Comparison of ENCODE assay signal across 12 mouse cellular contexts in the genomic region with DNA sequence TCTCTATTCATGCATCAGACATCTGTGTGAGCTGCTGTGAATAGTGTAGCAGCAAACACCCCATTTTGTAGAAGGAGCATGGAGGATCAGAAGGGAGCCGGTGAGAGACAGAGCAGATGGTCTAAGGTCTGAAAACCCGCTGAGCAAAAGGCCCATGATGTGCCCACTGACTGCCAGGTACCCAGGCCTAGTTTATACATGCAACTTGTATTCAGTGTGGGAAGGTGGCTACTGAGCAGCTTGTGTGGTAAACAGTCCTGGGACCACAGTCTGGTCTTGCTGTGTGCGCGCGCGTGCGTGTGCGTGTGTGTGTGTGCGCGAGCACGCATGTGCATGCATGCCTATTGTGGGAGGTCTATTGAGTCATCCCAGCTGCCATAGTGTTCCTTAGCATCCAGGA. TPM values are rescaled to one million over a fixed set of nuclear protein-coding genes. Genes with fewer than 3 reads are reported as not detected.
DNase-seq lines count a peak whose midpoint lies in the region; ATAC-seq and TF ChIP-seq lines count a peak whose summit lies in the region.
"Had no signal": no experiment of that assay in that cellular context is flagged by ENCODE, and none has a peak within 500 bp of the region (broad histone marks: within the 10 kb centered on the region; RNA-seq: fewer than 3 reads in every experiment).

No protein-coding gene starts in this region.

- no peaks in the 10 kb centered on the region for H3K9me3 ChIP-seq in embryonic facial prominence, embryonic 14.5 days (ENCODE audit: control insufficient read depth, low read length)
- H3K9me3 ChIP-seq in embryonic facial prominence, embryonic 10.5 days: no peaks in the 10 kb centered on the region
- H3K9me3 ChIP-seq in lung, embryonic 14.5 days (ENCODE audit: low read depth, low read length): no peaks in the 10 kb centered on the region
- no peaks in the 10 kb centered on the region for H3K9me3 ChIP-seq in lung, postnatal 0 days (ENCODE audit: low read length)
- no peaks in the 10 kb centered on the region for H3K9me3 ChIP-seq in hindbrain, embryonic 12.5 days (replicated peaks)
- H3K9me3 ChIP-seq in midbrain, embryonic 16.5 days (replicated peaks; ENCODE audit: control insufficient read depth, low read length, poor library complexity, severe bottlenecking): no peaks in the 10 kb centered on the region
- H3K9me3 ChIP-seq: embryonic facial prominence, embryonic 15.5 days; heart, embryonic 15.5 days had no signal

- 0 out of 2 replicates have a peak overlapping the region, but pooled peaks have one; percentile 10 for H3K27ac ChIP-seq in embryonic facial prominence, embryonic 14.5 days (replicated peaks; ENCODE audit: low read depth, low read length)
- H3K27ac ChIP-seq in embryonic facial prominence, embryonic 10.5 days (replicated peaks): no peak overlapping the region; the same call in 1 of the 2 replicates
- peak overlapping the region; percentile 1; the same call in 1 of the 2 replicates for H3K27ac ChIP-seq in lung, embryonic 14.5 days (ENCODE audit: low read depth)
- H3K27ac ChIP-seq in lung, postnatal 0 days (ENCODE audit: low read length): no peak overlapping the region
- H3K27ac ChIP-seq in hindbrain, embryonic 12.5 days: peak overlapping the region; percentile 71
- peak overlapping the region; percentile 63; the same call in 1 of the 2 replicates for H3K27ac ChIP-seq in midbrain, embryonic 16.5 days (ENCODE audit: low read length)
- H3K27ac ChIP-seq: embryonic facial prominence, embryonic 15.5 days had no signal

- no peak for TF ChIP-seq EP300 in lung, postnatal 0 days (IDR thresholded peaks at IDR 0.05)

- H3K36me3 ChIP-seq in embryonic facial prominence, embryonic 14.5 days (ENCODE audit: control insufficient read depth, insufficient read depth, low read length): no peaks in the 10 kb centered on the region
- no peaks in the 10 kb centered on the region for H3K36me3 ChIP-seq in embryonic facial prominence, embryonic 10.5 days (replicated peaks)
- H3K36me3 ChIP-seq in lung, embryonic 14.5 days (ENCODE audit: insufficient read depth): no peaks in the 10 kb centered on the region
- no peaks in the 10 kb centered on the region for H3K36me3 ChIP-seq in lung, postnatal 0 days (ENCODE audit: insufficient read depth, low read length)
- no peaks in the 10 kb centered on the region for H3K36me3 ChIP-seq in hindbrain, embryonic 12.5 days
- no peaks in the 10 kb centered on the region for H3K36me3 ChIP-seq in midbrain, embryonic 16.5 days (ENCODE audit: control insufficient read depth, insufficient read depth, low read length)
- H3K36me3 ChIP-seq: embryonic facial prominence, embryonic 15.5 days; heart, embryonic 15.5 days had no signal

- H3K9ac ChIP-seq in embryonic facial prominence, embryonic 14.5 days (ENCODE audit: low read depth, low read length): no peak overlapping the region
- H3K9ac ChIP-seq in lung, embryonic 14.5 days: no peak overlapping the region
- no peak overlapping the region for H3K9ac ChIP-seq in lung, postnatal 0 days (replicated peaks; ENCODE audit: low read depth)
- no peak overlapping the region for H3K9ac ChIP-seq in hindbrain, embryonic 12.5 days
- no peak overlapping the region for H3K9ac ChIP-seq in midbrain, embryonic 16.5 days (ENCODE audit: low read depth, low read length)
- H3K9ac ChIP-seq: embryonic facial prominence, embryonic 15.5 days; heart, embryonic 15.5 days had no signal

- ATAC-seq in embryonic facial prominence, embryonic 14.5 days (ENCODE audit: low read depth): no peak
- ATAC-seq in lung, embryonic 14.5 days (ENCODE audit: insufficient read depth): no peak
- no peak for ATAC-seq in lung, postnatal 0 days
- ATAC-seq in hindbrain, embryonic 12.5 days (ENCODE audit: low FRiP score): no peak
- no peak for ATAC-seq in midbrain, embryonic 16.5 days

- no peak for DNase-seq in embryonic facial prominence, embryonic 14.5 days (ENCODE audit: low spot score)
- no peak for DNase-seq in embryonic facial prominence, embryonic 10.5 days (ENCODE audit: low spot score)
- no peak for DNase-seq in lung, embryonic 14.5 days
- DNase-seq in lung, postnatal 0 days (ENCODE audit: low spot score): no peak
- DNase-seq in embryo, embryonic 9.5 days (ENCODE audit: extremely low spot score): no peak
- DNase-seq in c-Kit-positive CD71-positive TER-119-positive erythroid progenitor cells, embryonic 14.5 days (ENCODE audit: low spot score): no peak
- DNase-seq: gastrocnemius, postnatal 36 days; thymus, postnatal 4 days had no signal

- peaks cover 5% of the 10 kb centered on the region; the same call in 1 of the 2 replicates for H3K4me1 ChIP-seq in embryonic facial prominence, embryonic 14.5 days (ENCODE audit: control insufficient read depth, insufficient read depth, low read length)
- peaks cover 21% of the 10 kb centered on the region for H3K4me1 ChIP-seq in embryonic facial prominence, embryonic 10.5 days
- no peaks in the 10 kb centered on the region for H3K4me1 ChIP-seq in lung, embryonic 14.5 days (ENCODE audit: insufficient read depth)
- no peaks in the 10 kb centered on the region for H3K4me1 ChIP-seq in lung, postnatal 0 days (ENCODE audit: insufficient read depth, low read depth, low read length)
- H3K4me1 ChIP-seq in hindbrain, embryonic 12.5 days: peaks cover 13% of the 10 kb centered on the region
- H3K4me1 ChIP-seq in midbrain, embryonic 16.5 days (ENCODE audit: control insufficient read depth, insufficient read depth, low read length): peaks cover 3% of the 10 kb centered on the region; the same call in 1 of the 2 replicates

- 94% methylated on average over 11 of the region's 11 CpGs for WGBS in embryonic facial prominence, embryonic 14.5 days
- 95% methylated on average over 11 of the region's 11 CpGs for WGBS in embryonic facial prominence, embryonic 10.5 days
- 95% methylated on average over 11 of the region's 11 CpGs for WGBS in lung, embryonic 14.5 days
- WGBS in lung, postnatal 0 days: 94% methylated on average over 11 of the region's 11 CpGs
- 95% methylated on average over 11 of the region's 11 CpGs for WGBS in hindbrain, embryonic 12.5 days
- WGBS in midbrain, embryonic 16.5 days: 95% methylated on average over 11 of the region's 11 CpGs

- H3K4me3 ChIP-seq in embryonic facial prominence, embryonic 14.5 days (ENCODE audit: low read depth, low read length): no peak overlapping the region
- no peak overlapping the region for H3K4me3 ChIP-seq in embryonic facial prominence, embryonic 10.5 days
- no peak overlapping the region for H3K4me3 ChIP-seq in lung, embryonic 14.5 days (ENCODE audit: low read depth, low read length)
- no peak overlapping the region for H3K4me3 ChIP-seq in lung, postnatal 0 days (ENCODE audit: low read depth, low read length)
- H3K4me3 ChIP-seq in hindbrain, embryonic 12.5 days: no peak overlapping the region
- H3K4me3 ChIP-seq in midbrain, embryonic 16.5 days (ENCODE audit: low read depth, low read length): no peak overlapping the region
- H3K4me3 ChIP-seq: embryonic facial prominence, embryonic 15.5 days; heart, embryonic 15.5 days had no signal

- H3K4me2 ChIP-seq in embryonic facial prominence, embryonic 14.5 days (ENCODE audit: low read depth, low read length): no peak overlapping the region
- no peak overlapping the region for H3K4me2 ChIP-seq in lung, embryonic 14.5 days
- no peak overlapping the region for H3K4me2 ChIP-seq in lung, postnatal 0 days (replicated peaks; ENCODE audit: low read depth, low read length)
- no peak overlapping the region for H3K4me2 ChIP-seq in hindbrain, embryonic 12.5 days (replicated peaks)
- no peak overlapping the region for H3K4me2 ChIP-seq in midbrain, embryonic 16.5 days (ENCODE audit: low read length)
- H3K4me2 ChIP-seq: embryonic facial prominence, embryonic 15.5 days had no signal

- no peak for TF ChIP-seq CTCF in lung, embryonic 14.5 days (IDR thresholded peaks at IDR 0.05; ENCODE audit: low read depth)
- TF ChIP-seq CTCF in lung, postnatal 0 days (IDR thresholded peaks at IDR 0.05): no peak

- H3K27me3 ChIP-seq in embryonic facial prominence, embryonic 14.5 days (replicated peaks; ENCODE audit: control insufficient read depth, insufficient read depth, low read length): no peaks in the 10 kb centered on the region
- H3K27me3 ChIP-seq in embryonic facial prominence, embryonic 10.5 days (replicated peaks; ENCODE audit: low read depth, poor library complexity, severe bottlenecking): no peaks in the 10 kb centered on the region
- no peaks in the 10 kb centered on the region for H3K27me3 ChIP-seq in lung, embryonic 14.5 days (ENCODE audit: insufficient read depth, low read length)
- H3K27me3 ChIP-seq in lung, postnatal 0 days (replicated peaks; ENCODE audit: insufficient read depth, low read length): no peaks in the 10 kb centered on the region
- no peaks in the 10 kb centered on the region for H3K27me3 ChIP-seq in hindbrain, embryonic 12.5 days
- H3K27me3 ChIP-seq in midbrain, embryonic 16.5 days (ENCODE audit: control insufficient read depth, insufficient read depth, low read depth, low read length): no peaks in the 10 kb centered on the region
- H3K27me3 ChIP-seq: embryonic facial prominence, embryonic 15.5 days; heart, embryonic 15.5 days had no signal

RNA-seq across cellular contexts. Expression of gene Shank2, which starts 35.8 kb away (rescaled TPM):
- 0.72 and 1.0 TPM in 2 replicates for polyA plus RNA-seq in embryonic facial prominence, embryonic 14.5 days (2014; fragmentation: Nextera tagmentation; extraction: Ambion mirVana)
- 0.75 and 0.80 TPM in 2 replicates for polyA plus RNA-seq in embryonic facial prominence, embryonic 10.5 days (2016; fragmentation: Nextera tagmentation; extraction: Ambion mirVana)
- 2.1 and 2.2 TPM in 2 replicates for polyA plus RNA-seq in lung, embryonic 14.5 days (2014; fragmentation: Nextera tagmentation; extraction: Ambion mirVana)
- 0.76 and 1.2 TPM in 2 replicates for polyA plus RNA-seq in lung, postnatal 0 days (2015; fragmentation: Nextera tagmentation; extraction: Ambion mirVana)
- polyA plus RNA-seq in hindbrain, embryonic 12.5 days (2016; fragmentation: Nextera tagmentation; extraction: Ambion mirVana): 3.3 and 3.7 TPM in 2 replicates
- 10.0 and 10.5 TPM in 2 replicates for polyA plus RNA-seq in midbrain, embryonic 16.5 days (2015; fragmentation: Nextera tagmentation; extraction: Ambion mirVana)

Comparison
In these comparisons a context has a peak if more than half of its experiments do, and no peak if none do; other contexts are left out.
1. H3K27ac ChIP-seq: peak in embryonic facial prominence, embryonic 14.5 days (single experiment), lung, embryonic 14.5 days (single experiment), hindbrain, embryonic 12.5 days (single experiment) and midbrain, embryonic 16.5 days (single experiment); none in embryonic facial prominence, embryonic 10.5 days (single experiment) and lung, postnatal 0 days (single experiment).